Mouse (Mus musculus): ENCODE data around the gene Cd164l2. TPM values are rescaled to one million over a fixed set of nuclear protein-coding genes. Genes with fewer than 3 reads are reported as not detected.

Cd164l2 gene
- polyA plus RNA-seq, 1 experiment from 2014 or later: 1.9 TPM

- Histone ChIP-seq H3K36me3 (ENCODE audit: control insufficient read depth, insufficient read depth, low read length) (peaks cover 65% of the 10 kb centered on the region), H3K9me3 (ENCODE audit: control insufficient read depth, low read length) (0 out of 2 replicates have a peak, but pooled peaks cover 3% of the 10 kb centered on the region), H3K9ac (ENCODE audit: low read length) (no peak overlapping the region), H3K4me2 (ENCODE audit: low read length) (no peak overlapping the region), H3K27ac (ENCODE audit: low read depth) (no peak overlapping the region), H3K4me1 (replicated peaks; ENCODE audit: control insufficient read depth, insufficient read depth, low read length) (no peaks in the 10 kb centered on the region), H3K4me3 (ENCODE audit: low read depth, low read length) (no peak overlapping the region), H3K27me3 (replicated peaks; ENCODE audit: control insufficient read depth, insufficient read depth, low read length) (no peaks in the 10 kb centered on the region)
- ATAC-seq (replicated peaks; ENCODE audit: low FRiP score, low TSS enrichment, low read depth): no peak
- 94% methylated on average over 3 of the region's 3 CpGs for WGBS
- DNase-seq (ENCODE audit: low spot score): no peak
These were observed 57.0 kb downstream of the Cd164l2 start for GRCm38 (mm10) chr4:133268931-133269330.

- no peaks in the 10 kb centered on the region for H3K9me3 ChIP-seq (ENCODE audit: control insufficient read depth, low read length)
- no peak overlapping the region for H3K4me3 ChIP-seq (ENCODE audit: low read depth, low read length)
- ATAC-seq (replicated peaks; ENCODE audit: low FRiP score, low TSS enrichment, low read depth): no peak
- no peaks in the 10 kb centered on the region for H3K27me3 ChIP-seq (replicated peaks; ENCODE audit: control insufficient read depth, insufficient read depth, low read length)
- H3K4me2 ChIP-seq (ENCODE audit: low read length): no peak overlapping the region
- H3K4me1 ChIP-seq (replicated peaks; ENCODE audit: control insufficient read depth, insufficient read depth, low read length): no peaks in the 10 kb centered on the region
- DNase-seq (ENCODE audit: low spot score): no peak
- peaks cover 63% of the 10 kb centered on the region for H3K36me3 ChIP-seq (ENCODE audit: control insufficient read depth, insufficient read depth, low read length)
- no peak overlapping the region for H3K9ac ChIP-seq (ENCODE audit: low read length)
- H3K27ac ChIP-seq (ENCODE audit: low read depth): no peak overlapping the region
- 87% methylated on average over 3 of the region's 3 CpGs for WGBS
These were observed 57.7 kb downstream of the Cd164l2 start for GRCm38 (mm10) chr4:133269596-133269995.

DNA sequence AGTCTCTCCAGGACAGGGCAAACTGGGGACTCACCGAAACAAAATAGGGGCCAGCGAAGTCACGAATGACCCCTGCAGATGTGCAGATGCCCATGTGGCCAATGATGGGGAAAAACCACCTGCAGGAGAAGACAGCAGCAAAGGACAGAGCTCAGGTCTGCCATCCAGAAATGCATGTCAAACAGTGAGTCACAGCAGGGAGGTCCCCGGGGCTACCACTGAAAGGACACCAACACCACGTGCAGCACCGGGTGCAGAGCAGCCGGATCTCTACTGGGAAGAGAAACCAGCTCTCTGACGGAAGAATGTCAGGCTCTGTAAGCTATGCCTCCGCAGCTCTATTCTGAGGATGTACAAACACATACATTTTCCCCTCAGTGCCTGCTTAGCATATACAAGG, 59.0 kb downstream of the Cd164l2 start:
- no peak overlapping the region for H3K9ac ChIP-seq (ENCODE audit: low read length)
- no peak overlapping the region for H3K27ac ChIP-seq (ENCODE audit: low read depth)
- no peaks in the 10 kb centered on the region for H3K9me3 ChIP-seq (ENCODE audit: control insufficient read depth, low read length)
- no peak overlapping the region for H3K4me2 ChIP-seq (ENCODE audit: low read length)
- peaks cover 3% of the 10 kb centered on the region; the same call in 1 of the 2 replicates for H3K4me1 ChIP-seq (replicated peaks; ENCODE audit: control insufficient read depth, insufficient read depth, low read length)
- H3K4me3 ChIP-seq (ENCODE audit: low read depth, low read length): no peak overlapping the region
- DNase-seq (ENCODE audit: low spot score) (no peak), ATAC-seq (replicated peaks; ENCODE audit: low FRiP score, low TSS enrichment, low read depth) (no peak)
- no peaks in the 10 kb centered on the region for H3K27me3 ChIP-seq (replicated peaks; ENCODE audit: control insufficient read depth, insufficient read depth, low read length)
- H3K36me3 ChIP-seq (ENCODE audit: control insufficient read depth, insufficient read depth, low read length): peaks cover 55% of the 10 kb centered on the region
- 90% methylated on average over 9 of the region's 9 CpGs for WGBS

Small RNA genes within 50 kb of the gene (microRNA-seq; reads per million reads assigned to microRNA genes)
- gene Mir7017: 1.0 reads per million, percentile 8 among the genes with 10 or more reads in this experiment

Other genes with a start within 250 kb of the Cd164l2 start
- gene Fgr, start 238.0 kb upstream of the Cd164l2 start, polyA plus RNA-seq (2014; fragmentation: Nextera tagmentation; extraction: Ambion mirVana): 0.62 and 0.99 TPM in 2 replicates
- 7.3 and 8.1 TPM in 2 replicates for gene Ahdc1, start 200.9 kb upstream of the Cd164l2 start, polyA plus RNA-seq (2014; fragmentation: Nextera tagmentation; extraction: Ambion mirVana)
- gene Wasf2, start 81.6 kb upstream of the Cd164l2 start, polyA plus RNA-seq (2014; fragmentation: Nextera tagmentation; extraction: Ambion mirVana): 79.6 and 88.3 TPM in 2 replicates
- gene Gpr3, start 405 bp downstream of the Cd164l2 start, polyA plus RNA-seq (2014; fragmentation: Nextera tagmentation; extraction: Ambion mirVana): not detected in 2 replicates
- gene Map3k6, start 28.7 kb downstream of the Cd164l2 start, polyA plus RNA-seq (2014; fragmentation: Nextera tagmentation; extraction: Ambion mirVana): 2.8 and 3.2 TPM in 2 replicates
- 1.5 and 2.2 TPM in 2 replicates for gene Sytl1, start 51.0 kb downstream of the Cd164l2 start, polyA plus RNA-seq (2014; fragmentation: Nextera tagmentation; extraction: Ambion mirVana)
- 84.6 and 89.7 TPM in 2 replicates for gene Tmem222, start 65.7 kb downstream of the Cd164l2 start, polyA plus RNA-seq (2014; fragmentation: Nextera tagmentation; extraction: Ambion mirVana)
- 16.7 and 18.2 TPM in 2 replicates for gene Wdtc1, start 141.3 kb downstream of the Cd164l2 start, polyA plus RNA-seq (2014; fragmentation: Nextera tagmentation; extraction: Ambion mirVana)
- 11.0 and 11.6 TPM in 2 replicates for gene Slc9a1, start 157.6 kb downstream of the Cd164l2 start, polyA plus RNA-seq (2014; fragmentation: Nextera tagmentation; extraction: Ambion mirVana)

Data from intestine, embryonic 14.5 days (tissue).